Mouse (Mus musculus): Measurements from ENCODE around the gene Ssr2.
"Not testable (repeated sequence)": the region's sequence is repeated elsewhere in the genome, so short reads cannot be mapped to it uniquely, and the experiment has no call there.

Gene Ssr2

GRCm38 (mm10) chr3:88566536-88567061 lies 9.1 kb upstream of the Ssr2 start:
- no peak for DNase-seq

DNA sequence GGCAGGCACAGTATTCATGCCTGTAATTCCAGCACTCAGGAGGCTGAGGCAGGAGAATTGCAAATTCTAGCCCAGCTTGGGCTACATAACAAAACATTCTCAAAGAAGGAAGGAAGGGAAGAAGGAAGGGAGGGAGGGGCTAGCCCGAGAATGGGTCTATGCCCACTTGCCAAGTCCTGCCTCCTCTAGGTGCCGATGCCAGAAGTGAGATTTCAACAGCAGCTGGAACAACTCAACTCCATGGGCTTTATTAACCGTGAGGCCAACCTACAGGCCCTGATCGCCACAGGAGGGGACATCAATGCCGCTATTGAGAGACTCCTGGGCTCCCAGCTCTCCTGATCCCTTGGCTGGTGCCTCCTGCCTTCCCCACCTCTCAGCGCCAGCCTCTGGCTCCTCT lies 7.8 kb upstream of the Ssr2 start:
- DNase-seq: no peak

DNA sequence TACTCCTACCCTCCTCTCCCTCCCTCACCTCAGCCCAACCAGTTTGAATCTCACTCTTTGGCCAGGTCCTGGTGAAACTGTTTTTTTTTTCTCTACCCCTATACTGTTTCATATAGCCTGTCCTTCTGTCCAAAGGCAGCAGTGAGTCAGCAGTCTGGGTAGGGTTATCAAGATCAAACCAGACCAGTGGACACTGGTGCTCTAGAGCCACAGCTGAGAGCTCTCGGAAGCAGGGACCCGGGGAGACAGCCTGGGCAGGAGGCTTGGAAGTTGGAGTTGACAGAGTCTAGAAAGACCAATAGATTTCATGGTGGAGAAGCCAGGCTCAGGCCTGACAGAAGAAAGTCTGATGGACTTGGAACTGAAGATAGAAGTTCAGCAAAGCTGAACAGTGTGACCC lies 7.1 kb upstream of the Ssr2 start:
- no peak for DNase-seq

GRCm38 (mm10) chr3:88569093-88569492 lies 6.6 kb upstream of the Ssr2 start:
- DNase-seq: no peak

GRCm38 (mm10) chr3:88569694-88570093 lies 6.0 kb upstream of the Ssr2 start:
- DNase-seq: no peak

GRCm38 (mm10) chr3:88570341-88570740 lies 5.3 kb upstream of the Ssr2 start:
- no peak for DNase-seq

- DNase-seq: no peak
Measured at GRCm38 (mm10) chr3:88571856-88572255, 3.8 kb upstream of the Ssr2 start.

DNA sequence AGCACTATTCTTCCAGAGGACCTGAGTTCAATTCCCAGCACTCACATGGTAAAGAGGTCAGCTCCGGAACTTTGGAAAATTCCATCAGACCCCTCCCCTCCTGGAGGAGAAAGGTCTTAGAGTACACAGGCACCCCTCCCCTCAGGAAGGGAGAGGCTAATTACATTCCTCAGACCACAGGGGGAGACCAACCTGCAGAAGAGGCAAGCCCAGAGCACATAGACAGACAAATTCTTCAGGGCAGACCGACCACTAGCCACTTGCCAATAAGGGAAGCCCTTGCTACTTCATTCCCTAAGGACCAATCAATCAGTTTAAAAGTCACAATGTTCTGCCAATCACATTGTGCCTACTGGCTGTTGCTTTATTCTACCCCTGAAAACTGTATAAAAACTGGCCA lies 2.8 kb upstream of the Ssr2 start:
- DNase-seq: no peak

DNA sequence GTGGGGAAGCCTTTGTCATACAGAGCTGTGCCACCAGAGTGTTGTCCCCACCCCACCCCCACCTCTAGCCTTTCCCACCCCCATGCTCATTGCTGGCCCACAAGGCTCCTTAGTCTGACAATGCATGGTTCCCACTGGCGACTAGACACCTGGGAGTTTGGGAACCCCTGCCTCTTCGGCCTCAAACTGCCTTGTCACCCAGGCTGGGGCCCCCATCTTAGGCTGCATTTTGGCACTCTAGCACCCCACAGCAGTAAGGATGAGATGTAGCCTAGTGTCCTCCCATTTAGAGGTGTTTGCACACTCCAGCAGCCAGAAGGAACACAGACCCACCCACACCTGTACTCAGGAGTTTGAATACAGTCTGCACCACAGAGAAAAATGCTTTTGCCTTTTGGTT lies 1.9 kb upstream of the Ssr2 start:
- no peak for DNase-seq

DNA sequence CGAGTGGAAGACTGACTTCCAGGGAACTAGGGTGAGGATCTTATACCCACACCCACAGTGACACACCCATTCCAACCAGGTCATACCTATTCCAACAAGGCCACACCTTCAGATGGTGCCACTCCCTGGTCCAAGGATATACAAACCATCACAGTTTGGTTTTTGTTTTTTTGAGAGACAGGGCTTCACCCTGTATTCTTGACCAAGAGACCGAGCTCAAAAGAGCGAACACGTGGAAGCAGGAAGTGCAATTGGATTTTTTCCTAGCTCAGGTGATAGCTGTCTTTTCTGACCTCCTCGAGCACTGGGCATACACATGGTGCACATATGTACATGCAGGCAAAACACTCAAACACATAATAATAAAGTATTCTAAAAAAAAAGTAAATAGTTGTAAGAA lies 2.2 kb downstream of the Ssr2 start:
- DNase-seq: not testable (repeated sequence)

GRCm38 (mm10) chr3:88578498-88579424 lies 3.1 kb downstream of the Ssr2 start:
- no peak for DNase-seq

DNA sequence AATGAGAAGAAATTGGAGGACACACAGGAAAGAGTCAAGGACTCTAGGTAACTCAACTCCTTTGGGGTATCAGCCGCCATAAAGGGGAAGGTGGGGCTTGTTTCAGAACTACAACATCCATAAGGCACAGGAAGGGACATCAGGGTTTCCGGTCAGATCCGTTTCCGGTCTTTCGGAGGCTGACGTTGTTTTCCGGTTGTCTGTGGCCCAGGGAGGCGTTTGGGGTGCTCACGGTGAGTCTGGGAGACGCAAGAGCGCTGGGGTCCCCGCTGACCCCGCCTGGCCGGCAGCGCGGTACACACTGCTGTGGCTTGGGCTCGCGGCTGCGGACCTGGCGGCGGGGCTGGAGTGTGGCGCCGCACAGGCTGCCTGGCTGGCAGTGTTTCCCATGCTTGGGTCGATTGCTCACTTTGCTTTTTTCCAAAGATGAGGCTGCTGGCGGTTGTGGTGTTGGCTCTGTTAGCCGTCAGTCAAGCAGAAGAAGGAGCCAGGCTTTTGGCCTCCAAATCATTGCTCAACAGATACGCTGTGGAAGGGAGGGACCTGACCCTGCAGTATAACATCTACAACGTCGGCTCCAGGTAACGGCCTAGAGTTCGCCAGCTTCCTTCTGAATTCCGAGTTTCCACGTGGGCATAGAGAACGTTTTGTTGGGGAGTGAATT lies 3.9 kb downstream of the Ssr2 start:
- peak; percentile 84 for DNase-seq

- DNase-seq: no peak
Measured at GRCm38 (mm10) chr3:88585769-88586168, 10.1 kb downstream of the Ssr2 start.

DNA sequence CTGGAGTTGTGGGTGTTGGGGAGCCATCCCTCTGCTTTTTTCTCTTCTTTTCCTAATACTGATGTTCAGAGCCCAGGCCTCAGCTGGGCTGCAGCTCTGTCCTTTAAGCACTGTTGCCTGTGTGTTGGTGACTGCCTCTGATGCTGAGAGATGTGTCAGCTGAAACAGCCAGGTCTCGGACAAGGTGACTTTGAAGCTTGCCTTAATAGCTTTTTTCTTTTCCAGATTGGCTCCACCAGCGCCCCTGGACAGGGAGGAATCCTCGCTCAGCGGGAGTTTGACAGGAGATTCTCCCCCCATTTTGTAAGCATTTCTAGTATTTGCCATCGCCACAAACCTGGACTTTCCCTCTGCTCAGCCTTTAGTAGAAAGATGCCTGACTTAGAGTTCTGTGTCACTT lies 11.0 kb downstream of the Ssr2 start:
- no peak for DNase-seq

- no peak for DNase-seq
Measured at GRCm38 (mm10) chr3:88590246-88590645, 14.6 kb downstream of the Ssr2 start.

DNA sequence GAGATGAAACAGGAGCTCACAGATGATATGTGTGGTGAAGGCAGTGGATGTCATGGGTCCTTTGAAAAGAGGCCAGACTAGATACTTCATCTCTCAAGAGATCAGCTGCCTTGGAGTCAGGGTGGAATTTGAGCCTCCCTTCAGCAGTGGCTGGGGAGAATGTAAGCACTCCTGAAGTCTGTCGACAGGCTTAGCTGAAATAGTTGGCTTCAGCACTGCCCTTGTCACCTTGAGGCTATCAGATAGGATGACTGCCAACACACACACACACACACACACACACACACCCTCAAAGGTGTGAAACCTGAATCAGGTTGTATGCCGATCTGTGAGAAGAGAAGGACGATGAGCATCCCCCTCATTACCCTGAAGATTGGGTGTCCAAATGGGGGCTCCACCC lies 15.4 kb downstream of the Ssr2 start:
- DNase-seq: no peak

DNA sequence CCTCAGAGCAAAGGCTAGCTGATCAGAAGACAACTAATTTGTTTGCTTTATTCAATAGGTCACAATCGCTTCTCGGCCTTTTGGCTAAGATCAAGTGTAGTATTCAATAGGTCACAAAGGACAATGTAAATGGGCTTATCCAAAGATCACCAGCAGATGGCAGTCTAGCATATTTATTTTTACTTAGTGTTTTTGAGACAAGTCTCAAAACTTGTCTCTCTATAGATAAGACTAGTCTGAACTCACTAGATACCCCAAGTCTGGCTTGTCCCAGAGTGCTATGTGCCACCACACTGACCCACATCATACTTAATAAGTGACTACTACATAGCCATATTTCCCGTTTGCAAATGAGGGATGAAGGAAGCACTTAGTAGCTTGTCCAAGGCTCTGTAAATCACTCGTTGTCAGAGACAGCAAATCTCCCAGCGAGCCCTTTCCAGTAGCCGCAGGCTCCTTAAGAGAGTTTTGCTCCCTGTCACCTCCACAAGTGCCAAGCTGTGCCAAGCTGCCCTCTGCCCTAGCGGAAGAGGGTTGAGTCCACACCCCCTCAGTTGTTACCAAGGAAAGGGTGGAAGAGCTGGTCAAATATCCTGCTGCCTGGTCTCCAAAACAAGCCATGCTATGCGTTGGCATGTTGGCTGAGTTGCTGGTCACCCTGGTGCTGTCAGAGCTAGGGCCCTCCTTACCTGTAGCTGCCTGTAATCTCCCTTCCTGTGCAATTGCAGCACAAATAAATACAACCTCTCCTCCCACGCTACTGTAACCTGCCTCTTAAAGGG lies 16.5 kb downstream of the Ssr2 start:
- DNase-seq: peak; percentile 57

DNA sequence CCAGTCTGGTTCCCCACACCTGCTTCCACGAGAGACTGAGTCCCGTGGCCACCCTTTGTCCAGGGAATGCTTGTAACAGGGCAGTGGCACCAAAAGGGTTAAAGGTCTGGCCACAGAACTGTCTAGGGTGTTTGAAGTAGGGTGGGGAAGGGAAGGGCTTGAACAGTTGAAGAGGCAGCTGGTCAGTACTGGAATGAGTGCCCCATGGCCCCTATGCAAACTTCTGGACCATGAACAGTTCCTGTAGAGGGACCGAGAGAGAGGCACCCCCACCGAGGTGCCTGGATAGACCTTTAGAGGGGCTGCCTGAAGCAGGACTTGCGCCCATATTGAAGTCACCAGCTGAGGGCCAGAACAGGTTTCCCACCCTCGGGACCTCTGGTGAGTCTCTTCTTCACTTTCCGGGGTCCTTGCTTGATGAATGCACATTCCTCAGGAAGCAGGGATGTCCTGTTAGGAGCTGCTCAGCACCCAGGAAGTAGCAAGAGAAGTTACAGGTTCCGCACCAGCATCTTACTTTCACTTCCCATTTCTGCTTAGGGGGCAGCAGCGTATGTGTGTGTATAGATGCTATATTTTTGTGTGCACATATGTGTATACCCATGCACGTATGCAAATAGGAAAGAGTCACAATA lies 17.4 kb downstream of the Ssr2 start:
- no peak for DNase-seq

- DNase-seq: peak; percentile 47
Measured at GRCm38 (mm10) chr3:88593893-88594580, 18.4 kb downstream of the Ssr2 start.

DNA sequence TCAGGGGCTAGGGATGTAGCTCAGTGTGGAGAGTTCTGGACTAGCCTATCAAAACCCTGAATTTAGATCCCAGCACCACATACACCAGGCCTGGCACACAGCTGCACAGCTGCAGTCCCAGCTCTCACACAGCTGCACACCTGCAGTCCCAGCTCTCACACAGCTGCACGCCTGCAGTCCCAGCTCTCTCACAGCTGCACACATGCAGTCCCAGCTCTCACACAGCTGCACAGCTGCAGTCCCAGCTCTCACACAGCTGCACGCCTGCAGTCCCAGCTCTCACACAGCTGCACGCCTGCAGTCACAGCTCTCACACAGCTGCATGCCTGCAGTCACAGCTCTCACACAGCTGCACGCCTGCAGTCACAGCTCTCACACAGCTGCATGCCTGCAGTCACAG lies 20.9 kb downstream of the Ssr2 start:
- DNase-seq: not testable (repeated sequence)

GRCm38 (mm10) chr3:88602466-88602865 lies 26.8 kb downstream of the Ssr2 start:
- no peak for DNase-seq

DNA sequence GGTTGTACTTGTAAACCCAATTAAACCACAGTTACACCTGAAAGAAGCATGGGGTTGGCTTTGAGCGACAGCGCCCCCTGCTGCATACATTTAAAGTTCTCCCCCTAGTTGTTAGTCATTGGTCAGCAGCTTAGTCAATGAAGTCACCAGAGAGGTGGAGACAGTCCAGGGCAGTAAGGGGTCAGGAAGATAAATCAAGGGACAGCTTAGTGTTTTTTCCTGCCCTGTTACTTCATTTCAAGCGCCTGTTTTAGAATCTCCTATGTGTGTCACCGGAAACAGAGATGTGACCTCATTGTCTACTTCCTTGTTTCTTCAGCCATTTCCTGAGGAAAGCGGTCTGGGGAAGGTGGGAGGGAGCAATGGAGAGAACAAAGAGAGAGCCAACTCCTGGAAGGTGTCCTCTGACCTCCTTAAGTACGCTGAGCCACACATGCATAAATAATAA lies 28.1 kb downstream of the Ssr2 start:
- peak; percentile 88 for DNase-seq

Measured in kidney, postnatal 10 days (tissue).